ENCODE assay signal across 13 mouse cellular contexts in the genomic region with DNA sequence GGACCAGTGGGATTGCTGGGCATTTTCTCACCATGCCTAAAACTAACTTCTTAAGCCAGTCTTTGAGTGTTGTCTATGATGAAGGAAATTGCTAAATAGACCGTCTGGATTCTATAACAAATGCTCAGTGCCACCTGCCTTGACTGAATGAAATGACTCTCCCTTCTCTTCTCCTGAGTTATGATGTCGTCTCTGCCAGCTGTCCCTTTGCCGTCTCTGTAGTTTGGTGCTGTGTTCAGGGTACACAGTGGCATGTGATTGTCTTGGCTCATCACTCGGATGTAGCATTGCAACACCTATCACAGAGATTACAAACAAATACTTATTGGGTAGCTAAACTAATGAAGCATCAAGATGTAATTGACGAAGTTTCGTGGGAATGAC.
"Had no signal": no experiment of that assay in that cellular context is flagged by ENCODE, and none has a peak within 500 bp of the region (broad histone marks: within the 10 kb centered on the region; RNA-seq: fewer than 3 reads in every experiment).

No protein-coding gene starts in this region.

- H3K36me3 ChIP-seq: kidney, embryonic 15.5 days; liver, embryonic 15.5 days; midbrain, embryonic 12.5 days had no signal

- H3K4me2 ChIP-seq: kidney, embryonic 15.5 days; liver, embryonic 11.5 days; liver, embryonic 15.5 days; midbrain, embryonic 12.5 days had no signal

- H3K27ac ChIP-seq: kidney, embryonic 15.5 days; liver, embryonic 15.5 days; midbrain, embryonic 12.5 days had no signal

- H3K27me3 ChIP-seq: kidney, embryonic 15.5 days; liver, embryonic 15.5 days; midbrain, embryonic 12.5 days had no signal

- H3K9me3 ChIP-seq: kidney, embryonic 15.5 days; liver, embryonic 15.5 days; midbrain, embryonic 12.5 days had no signal

- H3K9ac ChIP-seq: kidney, embryonic 15.5 days; liver, embryonic 15.5 days; midbrain, embryonic 12.5 days had no signal

- H3K4me1 ChIP-seq: liver, embryonic 15.5 days had no signal

- DNase-seq: kidney, postnatal 14 days; left cerebral cortex, postnatal 4 days; lung, adult 2 months; lung, postnatal 4 days; right cerebral cortex, postnatal 4 days; spleen, adult 18-20 months; thymus, adult 18-20 months; thymus, postnatal 14 days had no signal

- H3K4me3 ChIP-seq: kidney, embryonic 15.5 days; liver, embryonic 15.5 days; midbrain, embryonic 12.5 days; myocyte had no signal
